Comparison of ENCODE assay signal across 9 mouse cellular contexts in genomic region chr19:9979156-9979555, GRCm38 (mm10). TPM values are rescaled to one million over a fixed set of nuclear protein-coding genes. Genes with fewer than 3 reads are reported as not detected.
DNase-seq lines count a peak whose midpoint lies in the region; ATAC-seq and TF ChIP-seq lines count a peak whose summit lies in the region.
"Had no signal": no experiment of that assay in that cellular context is flagged by ENCODE, and none has a peak within 500 bp of the region (broad histone marks: within the 10 kb centered on the region; RNA-seq: fewer than 3 reads in every experiment).

No protein-coding gene starts in this region.

- peak overlapping the region; percentile 52 for H3K4me2 ChIP-seq in liver, embryonic 16.5 days (ENCODE audit: low read depth, low read length)
- H3K4me2 ChIP-seq: embryonic facial prominence, embryonic 12.5 days had no signal

- 94% methylated on average over 2 of the region's 2 CpGs for WGBS in heart, adult 2 months
- WGBS in liver, embryonic 16.5 days (ENCODE audit: insufficient replicate concordance): 66% methylated on average over 2 of the region's 2 CpGs

- TF ChIP-seq POLR2A in heart, adult 2 months (IDR thresholded peaks at IDR 0.05; ENCODE audit: insufficient read depth, low read depth, low read length): no peak
- no peak for TF ChIP-seq POLR2A in MEL (IDR thresholded peaks at IDR 0.05; ENCODE audit: control insufficient read depth in 1 of 2, insufficient read depth in 1 of 2, low read depth in 1 of 2, low read length in 2 of 2, poor library complexity in 1 of 2)

- H3K4me3 ChIP-seq in heart, adult 2 months: no peak overlapping the region
- no peak overlapping the region for H3K4me3 ChIP-seq in left cerebral cortex, adult 2 months
- H3K4me3 ChIP-seq in MEL (ENCODE audit: control insufficient read depth in 1 of 2, insufficient read depth in 1 of 2, low read depth in 2 of 2, low read length in 2 of 2): no peak overlapping the region
- H3K4me3 ChIP-seq in liver, embryonic 16.5 days (ENCODE audit: low read depth, low read length): no peak overlapping the region
- H3K4me3 ChIP-seq: embryonic facial prominence, embryonic 12.5 days had no signal

- no peak for TF ChIP-seq CTCF in heart, adult 2 months (IDR thresholded peaks at IDR 0.05)
- TF ChIP-seq CTCF in left cerebral cortex, adult 2 months (IDR thresholded peaks at IDR 0.05): no peak
- no peak for TF ChIP-seq CTCF in MEL (IDR thresholded peaks at IDR 0.05 in 2 of 3, conservative IDR thresholded peaks at IDR 0.05 in 1 of 3; ENCODE audit: control insufficient read depth in 1 of 3, insufficient read depth in 1 of 3, low read depth in 2 of 3, low read length in 3 of 3, poor library complexity in 1 of 3, severe bottlenecking in 1 of 3)

- no peaks in the 10 kb centered on the region for H3K27me3 ChIP-seq in heart, adult 2 months (ENCODE audit: control insufficient read depth, insufficient read depth, low read length)
- no peaks in the 10 kb centered on the region for H3K27me3 ChIP-seq in MEL (ENCODE audit: control insufficient read depth in 1 of 2, insufficient read depth in 2 of 2, low read length in 2 of 2)
- no peaks in the 10 kb centered on the region for H3K27me3 ChIP-seq in liver, embryonic 16.5 days (ENCODE audit: control insufficient read depth, insufficient read depth, low read depth, low read length)
- H3K27me3 ChIP-seq: embryonic facial prominence, embryonic 12.5 days had no signal

- peaks cover 6% of the 10 kb centered on the region for H3K36me3 ChIP-seq in heart, adult 2 months (ENCODE audit: control insufficient read depth, insufficient read depth, low read length)
- peaks cover 7 to 46% of the 10 kb centered on the region in 2 experiments for H3K36me3 ChIP-seq in MEL (ENCODE audit: control insufficient read depth in 1 of 2, insufficient read depth in 2 of 2, low read length in 2 of 2)
- H3K36me3 ChIP-seq in liver, embryonic 16.5 days (ENCODE audit: control insufficient read depth, insufficient read depth): peaks cover 7% of the 10 kb centered on the region

- no peak for TF ChIP-seq EP300 in heart, adult 2 months (IDR thresholded peaks at IDR 0.05; ENCODE audit: insufficient read depth, low read depth, low read length)
- TF ChIP-seq EP300 in MEL (IDR thresholded peaks at IDR 0.05; ENCODE audit: low read depth in 1 of 2, low read length in 2 of 2): no peak

- intact Hi-C loops in heart, adult 2 months (cut with DNase I): no loop called here
- intact Hi-C loops in heart, postnatal 14 days (cut with DNase I): no loop called here
- intact Hi-C loops in left cerebral cortex, adult 2 months (cut with DNase I): loop anchor here (2.0 kb wide), 1 partner anchor 24 kb away; no protein-coding TSS in a partner anchor

- H3K9ac ChIP-seq in heart, adult 2 months (ENCODE audit: low read depth, low read length): no peak overlapping the region
- H3K9ac ChIP-seq in MEL (ENCODE audit: control insufficient read depth, low read depth, low read length, poor library complexity, severe bottlenecking): peak overlapping the region; percentile 49
- peak overlapping the region; percentile 50 for H3K9ac ChIP-seq in liver, embryonic 16.5 days (ENCODE audit: low read depth, low read length)
- H3K9ac ChIP-seq: embryonic facial prominence, embryonic 12.5 days had no signal

- TF ChIP-seq RAD21 in MEL (IDR thresholded peaks at IDR 0.05; ENCODE audit: low read depth, low read length): no peak

- 0 out of 2 replicates have a peak, but pooled peaks cover 1% of the 10 kb centered on the region for H3K79me2 ChIP-seq in heart, adult 2 months (replicated peaks; ENCODE audit: control insufficient read depth, insufficient read depth, low read length)
- H3K79me2 ChIP-seq in MEL (ENCODE audit: control insufficient read depth, insufficient read depth, low read length, poor library complexity): peaks cover 20% of the 10 kb centered on the region

- ATAC-seq in liver, embryonic 16.5 days (ENCODE audit: low read depth): no peak

- DNase-seq in heart, adult 2 months: no peak
- no peak for DNase-seq in heart, postnatal 14 days
- DNase-seq in left cerebral cortex, adult 2 months (ENCODE audit: extremely low spot score in 1 of 2, low spot score in 2 of 2): no peak
- DNase-seq in left cerebral cortex, adult 18-20 months (ENCODE audit: low spot score in 2 of 2): no peak
- DNase-seq in MEL (ENCODE audit: low read depth, low spot score): no peak
- no peak for DNase-seq in cerebellum, postnatal 14 days
- DNase-seq in right cerebral cortex, postnatal 10 days (ENCODE audit: low spot score in 2 of 2): no peak

- H3K27ac ChIP-seq in heart, adult 2 months: peak overlapping the region; percentile 94
- peak overlapping the region; percentile 88 for H3K27ac ChIP-seq in left cerebral cortex, adult 2 months
- peak overlapping the region; percentile 90 for H3K27ac ChIP-seq in MEL (ENCODE audit: control insufficient read depth, low read depth, low read length)
- peak overlapping the region; percentile 94 for H3K27ac ChIP-seq in liver, embryonic 16.5 days (ENCODE audit: low read length)
- H3K27ac ChIP-seq: embryonic facial prominence, embryonic 12.5 days had no signal

- peaks cover 15% of the 10 kb centered on the region for H3K4me1 ChIP-seq in heart, adult 2 months (ENCODE audit: control insufficient read depth, insufficient read depth, low read length)
- H3K4me1 ChIP-seq in MEL (ENCODE audit: control insufficient read depth in 1 of 2, insufficient read depth in 2 of 2, low read length in 2 of 2): peaks cover 43 to 44% of the 10 kb centered on the region in 2 experiments
- peaks cover 43% of the 10 kb centered on the region for H3K4me1 ChIP-seq in liver, embryonic 16.5 days (ENCODE audit: control insufficient read depth, low read depth, low read length)

- no peaks in the 10 kb centered on the region for H3K9me3 ChIP-seq in MEL (replicated peaks; ENCODE audit: insufficient read depth, low read length)
- no peaks in the 10 kb centered on the region for H3K9me3 ChIP-seq in liver, embryonic 16.5 days (replicated peaks; ENCODE audit: control insufficient read depth, low read length)
- H3K9me3 ChIP-seq: embryonic facial prominence, embryonic 12.5 days had no signal

TF ChIP-seq in MEL, 35 proteins besides CTCF, POLR2A, EP300 and RAD21:
- no peak for TF ChIP-seq RCOR1 (IDR thresholded peaks at IDR 0.05; ENCODE audit: low read depth, low read length)
- no peak for TF ChIP-seq HCFC1 (IDR thresholded peaks at IDR 0.05; ENCODE audit: low read depth, low read length)
- TF ChIP-seq BHLHE40 (IDR thresholded peaks at IDR 0.05; ENCODE audit: borderline replicate concordance, low read depth, low read length): no peak
- no peak for TF ChIP-seq SMC3 (IDR thresholded peaks at IDR 0.05; ENCODE audit: low read depth, low read length)
- no peak for TF ChIP-seq ZNF384 (IDR thresholded peaks at IDR 0.05; ENCODE audit: low read depth, low read length)
- TF ChIP-seq SIN3A (IDR thresholded peaks at IDR 0.05; ENCODE audit: low read length): no peak
- no peak for TF ChIP-seq E2F4 (IDR thresholded peaks at IDR 0.05; ENCODE audit: borderline replicate concordance, low read depth, low read length)
- no peak for TF ChIP-seq MEF2A (IDR thresholded peaks at IDR 0.05; ENCODE audit: extremely low read depth, insufficient replicate concordance, low read depth, low read length, poor library complexity, severe bottlenecking)
- TF ChIP-seq ZMIZ1 (IDR thresholded peaks at IDR 0.05; ENCODE audit: low read depth, low read length): no peak
- no peak for TF ChIP-seq UBTF (IDR thresholded peaks at IDR 0.05; ENCODE audit: borderline replicate concordance, insufficient read depth, low read depth, low read length)

RNA-seq across cellular contexts. Expression of gene Fth1, which starts 1.2 kb away (rescaled TPM):
- 1,000 to 10,000 TPM; 2,956 to 3,430 TPM for total RNA-seq in heart, adult 2 months (2021)
- polyA plus RNA-seq in heart, adult 2 months (2012; rRNA removed): 2,611 and 2,797 TPM in 2 replicates
- total RNA-seq in heart, postnatal 14 days (2021): 1,000 to 10,000 TPM; 2,034 to 2,074 TPM
- 1,000 to 10,000 TPM; 2,213 to 2,341 TPM for total RNA-seq in left cerebral cortex, adult 2 months (2021)
- total RNA-seq in left cerebral cortex, adult 18-20 months (2021): 1,000 to 10,000 TPM; 2,362 to 2,428 TPM
- 444 and 518 TPM in 2 replicates for total RNA-seq in MEL (2012; rRNA removed)
- polyA plus RNA-seq in MEL (2012; ENCODE audit: insufficient read depth in 1 of 2, insufficient read length in 2 of 2, low read depth in 1 of 2, low replicate concordance in 2 of 2, missing spikeins in 1 of 2): 1,000 to 10,000 TPM; 2,118 to 2,175 TPM
- polyA plus RNA-seq in liver, embryonic 16.5 days (2015; fragmentation: Nextera tagmentation; extraction: Ambion mirVana): 3,514 and 3,691 TPM in 2 replicates

RNA-seq across cellular contexts. Expression of gene Best1, which starts 22.3 kb away (rescaled TPM):
- under 1 TPM; 0.10 to 0.11 TPM for total RNA-seq in heart, adult 2 months (2021)
- polyA plus RNA-seq in heart, adult 2 months (2012; rRNA removed): 0.45 and 0.47 TPM in 2 replicates
- total RNA-seq in heart, postnatal 14 days (2021): under 1 TPM; 0.17 to 0.29 TPM
- under 1 TPM; 0.49 to 0.75 TPM for total RNA-seq in left cerebral cortex, adult 2 months (2021)
- total RNA-seq in left cerebral cortex, adult 18-20 months (2021): 1 to 10 TPM; 1.0 to 1.1 TPM
- total RNA-seq in MEL (2012; rRNA removed): not detected in 2 replicates
- polyA plus RNA-seq in MEL (2012; ENCODE audit: insufficient read depth in 1 of 2, insufficient read length in 2 of 2, low read depth in 1 of 2, low replicate concordance in 2 of 2, missing spikeins in 1 of 2): under 1 TPM in 1 of 2 experiments, not detected in 1; 0.08 TPM
- polyA plus RNA-seq in liver, embryonic 16.5 days (2015; fragmentation: Nextera tagmentation; extraction: Ambion mirVana): 0.13 and 0.14 TPM in 2 replicates

RNA-seq across cellular contexts. Expression of gene Rab3il1, which starts 22.3 kb away (rescaled TPM):
- total RNA-seq in heart, adult 2 months (2021): 1 to 10 TPM; 5.9 to 6.5 TPM
- 11.1 and 14.2 TPM in 2 replicates for polyA plus RNA-seq in heart, adult 2 months (2012; rRNA removed)
- 1 to 10 TPM; 9.7 to 9.9 TPM for total RNA-seq in heart, postnatal 14 days (2021)
- total RNA-seq in left cerebral cortex, adult 2 months (2021): 1 to 10 TPM; 9.4 TPM
- total RNA-seq in left cerebral cortex, adult 18-20 months (2021): 10 to 100 TPM in 1 of 2 experiments, 1 to 10 TPM in 1; 9.6 to 10.2 TPM
- 0.52 and 1.0 TPM in 2 replicates for total RNA-seq in MEL (2012; rRNA removed)
- 1 to 10 TPM in 1 of 2 experiments, not detected in 1; 1.4 TPM for polyA plus RNA-seq in MEL (2012; ENCODE audit: insufficient read depth in 1 of 2, insufficient read length in 2 of 2, low read depth in 1 of 2, low replicate concordance in 2 of 2, missing spikeins in 1 of 2)
- polyA plus RNA-seq in liver, embryonic 16.5 days (2015; fragmentation: Nextera tagmentation; extraction: Ambion mirVana): 236 and 248 TPM in 2 replicates
